Mouse (Mus musculus) kidney, embryonic 15.5 days (tissue): ENCODE results near the gene Ifit1bl2. TPM values are rescaled to one million over a fixed set of nuclear protein-coding genes. Genes with fewer than 3 reads are reported as not detected.
A peak's percentile ranks its signal among the peaks of the same experiment; 100 is the strongest.
"Not testable (repeated sequence)": the region's sequence is repeated elsewhere in the genome, so short reads cannot be mapped to it uniquely, and the experiment has no call there.

ENCODE experiments used
- ATAC-seq: fragments of 200-750 bp; cut with Nextera tagmentation; replicated peaks from 2 replicates; pipeline ENCODE4 v1.8.0; 2017; ENCODE audit warnings: moderate TSS enrichment; ENCODE audit not compliant: low FRiP score
- H3K27ac ChIP-seq: fragments of 300-500 bp; sonication (generic); 2 replicates; pipeline ENCODE4 v1.5.1; 2015; ENCODE audit warnings: mild to moderate bottlenecking, inconsistent platforms
- H3K27me3 ChIP-seq: fragments of 300-500 bp; sonication (generic); 2 replicates; pipeline ENCODE4 v1.6.1; 2015; ENCODE audit warnings: inconsistent platforms
- H3K36me3 ChIP-seq: fragments of 300-500 bp; sonication (generic); 2 replicates; pipeline ENCODE4 v1.6.1; 2015; ENCODE audit warnings: inconsistent platforms
- H3K4me1 ChIP-seq: fragments of 300-500 bp; sonication (generic); 2 replicates; pipeline ENCODE4 v1.6.1; 2015; ENCODE audit warnings: inconsistent platforms
- H3K4me2 ChIP-seq: fragments of 300-500 bp; sonication (generic); 2 replicates; pipeline ENCODE4 v1.6.1; 2015; ENCODE audit warnings: moderate library complexity, mild to moderate bottlenecking, inconsistent platforms
- H3K4me3 ChIP-seq: fragments of 300-500 bp; sonication (generic); replicated peaks from 2 replicates; pipeline ENCODE4 v1.5.1; 2015; ENCODE audit warnings: mild to moderate bottlenecking, inconsistent platforms
- H3K9ac ChIP-seq: fragments of 300-500 bp; sonication (generic); 2 replicates; pipeline ENCODE4 v1.6.1; 2015; ENCODE audit warnings: mild to moderate bottlenecking, inconsistent platforms
- H3K9me3 ChIP-seq: fragments of 300-500 bp; sonication (generic); replicated peaks from 2 replicates; pipeline ENCODE4 v1.6.1; 2016; ENCODE audit warnings: inconsistent platforms
- WGBS: fragments of 180-500 bp; shearing (Covaris S2); methylation state at CpG from one replicate; pipeline ENCODE4 v1.1.7; 2015; ENCODE audit warnings: mixed read lengths; 5-methylcytosine and 5-hydroxymethylcytosine counted together
- polyA plus RNA-seq: library from polyadenylated mRNA; unstranded; fragments of >200 nt; fragmentation: Nextera tagmentation; extraction: Ambion mirVana; gene quantifications from 2 replicates; pipeline ENCODE4 v1.2.1, GENCODE M21; 2015

The Ifit1bl2 gene
- polyA plus RNA-seq, 1 experiment from 2014 or later, result 0.14 TPM

DNA sequence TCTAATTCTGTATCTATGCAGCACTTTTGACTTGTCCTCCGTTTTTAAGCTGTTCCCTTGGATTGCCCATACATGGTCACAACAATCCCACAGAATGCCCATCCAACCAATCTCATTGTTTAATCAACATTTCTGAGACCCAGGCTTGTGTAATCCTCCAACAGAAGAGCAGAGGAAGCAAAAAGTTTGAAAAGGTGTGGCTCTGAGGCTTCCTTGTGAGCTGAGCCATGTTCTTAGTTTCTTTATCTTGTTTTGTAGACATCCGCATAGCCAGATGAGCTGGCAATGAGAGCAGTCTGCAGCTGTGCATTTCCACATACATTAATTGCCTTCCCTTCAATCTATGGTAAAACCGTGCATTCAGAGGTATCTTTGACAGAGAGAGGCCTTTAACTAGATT is 35.1 kb downstream of the Ifit1bl2 start:
- WGBS, result 94% methylated on average over 3 of the region's 3 CpGs
- Histone ChIP-seq H3K4me1 (peaks cover 3% of the 10 kb centered on the region; the same call in 1 of the 2 replicates), H3K27ac (no peak overlapping the region), H3K36me3 (no peaks in the 10 kb centered on the region), H3K27me3 (no peaks in the 10 kb centered on the region), H3K4me2 (no peak overlapping the region), H3K9me3 (no peaks in the 10 kb centered on the region), H3K9ac (no peak overlapping the region), H3K4me3 (no peak overlapping the region)
- no peak for ATAC-seq

DNA sequence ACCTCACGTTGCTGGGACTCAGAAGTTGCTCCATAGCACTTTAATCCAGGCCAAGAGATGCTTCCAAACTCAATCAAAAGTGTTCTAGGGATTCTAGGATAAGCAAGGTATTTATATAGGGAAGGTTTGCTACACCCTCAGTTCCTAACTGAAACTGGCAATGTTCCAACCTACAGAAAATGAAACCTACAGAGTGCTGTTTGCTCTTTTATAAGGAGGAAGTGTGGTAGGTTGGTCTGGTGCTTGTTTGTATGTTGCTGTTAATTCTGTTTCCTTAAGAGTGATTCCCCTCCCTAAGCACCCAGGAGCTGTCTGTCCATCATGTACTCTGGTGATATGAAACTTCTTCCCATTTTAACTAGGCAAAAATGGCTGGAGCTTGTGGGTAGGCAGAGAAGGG is 38.7 kb downstream of the Ifit1bl2 start, which contains the start of gene Ifit1bl1:
Gene Ifit1bl1 (minus strand): TSS at position 69 of the 400 bp plus-strand sequence.
- not testable (repeated sequence) for H3K4me3 ChIP-seq, ATAC-seq, H3K9ac ChIP-seq, H3K27ac ChIP-seq, H3K4me1 ChIP-seq, H3K36me3 ChIP-seq, H3K4me2 ChIP-seq, H3K27me3 ChIP-seq, H3K9me3 ChIP-seq
- 56% methylated on average over 1 of the region's 1 CpGs for WGBS

DNA sequence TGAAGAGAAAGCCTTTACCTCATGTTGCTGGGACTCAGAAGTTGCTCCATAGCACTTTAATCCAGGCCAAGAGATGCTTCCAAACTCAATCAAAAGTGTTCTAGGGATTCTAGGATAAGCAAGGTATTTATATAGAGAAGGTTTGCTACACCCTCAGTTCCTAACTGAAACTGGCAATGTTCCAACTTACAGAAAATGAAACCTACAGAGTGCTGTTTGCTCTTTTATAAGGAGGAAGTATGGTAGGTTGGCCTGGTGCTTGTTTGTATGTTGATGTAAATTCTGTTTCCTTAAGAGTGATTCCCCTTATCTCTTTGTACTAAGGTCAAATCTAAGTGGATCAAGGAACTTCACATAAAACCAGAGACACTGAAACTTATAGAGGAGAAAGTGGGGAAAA is 41.3 kb downstream of the Ifit1bl2 start:
- H3K27ac ChIP-seq, H3K36me3 ChIP-seq, H3K4me1 ChIP-seq, H3K27me3 ChIP-seq, H3K9ac ChIP-seq, H3K9me3 ChIP-seq, H3K4me2 ChIP-seq, H3K4me3 ChIP-seq, ATAC-seq: not testable (repeated sequence)

DNA sequence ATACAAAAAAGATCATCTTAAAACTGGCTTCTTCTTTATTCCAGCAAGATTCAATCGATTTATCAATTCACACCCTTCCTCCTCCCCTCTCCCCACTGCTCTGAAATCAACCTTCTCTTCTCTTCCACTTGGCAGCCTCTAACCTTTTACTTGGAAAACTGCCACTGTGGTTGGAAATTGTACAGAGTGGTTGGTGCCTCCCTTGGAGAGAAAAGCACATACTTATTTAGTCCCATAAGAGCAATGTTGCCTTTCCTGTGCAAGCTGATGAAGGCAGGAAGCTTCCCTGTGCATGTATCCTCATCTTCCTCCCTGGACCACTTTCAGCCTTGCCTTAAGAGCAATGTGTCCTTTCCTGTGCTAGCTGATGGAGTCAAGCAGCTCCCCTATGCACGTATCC is 42.2 kb downstream of the Ifit1bl2 start:
- Histone ChIP-seq H3K27ac (no peak overlapping the region), H3K4me2 (no peak overlapping the region), H3K4me1 (no peaks in the 10 kb centered on the region), H3K27me3 (no peaks in the 10 kb centered on the region), H3K4me3 (no peak overlapping the region), H3K9me3 (no peaks in the 10 kb centered on the region), H3K9ac (no peak overlapping the region), H3K36me3 (no peaks in the 10 kb centered on the region)
- WGBS, result 78% methylated on average over 2 of the region's 2 CpGs
- no peak for ATAC-seq

DNA sequence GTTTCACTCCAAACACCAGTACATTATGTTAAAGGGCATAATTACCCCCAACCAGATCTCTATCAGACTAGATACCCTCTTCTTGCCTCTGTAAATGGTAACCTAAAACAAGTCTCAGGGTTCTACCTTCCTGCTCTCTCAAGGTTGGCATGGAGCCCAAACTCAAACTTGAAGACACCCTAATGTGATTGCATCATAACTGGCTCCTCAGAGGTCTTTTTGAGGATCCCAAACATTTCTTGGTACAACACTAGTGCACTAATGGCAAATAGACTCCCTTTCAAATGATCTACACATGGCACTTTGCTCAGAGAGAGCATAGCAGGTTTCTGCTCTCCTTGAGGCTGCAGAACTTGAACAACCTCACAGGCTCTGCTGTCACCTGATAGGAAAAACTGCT is 43.7 kb downstream of the Ifit1bl2 start:
- H3K4me2 ChIP-seq, result no peak overlapping the region
- H3K27me3 ChIP-seq, result no peaks in the 10 kb centered on the region
- no peak for ATAC-seq
- H3K9ac ChIP-seq, result no peak overlapping the region
- no peaks in the 10 kb centered on the region for H3K4me1 ChIP-seq
- H3K4me3 ChIP-seq, result no peak overlapping the region
- no peak overlapping the region for H3K27ac ChIP-seq
- H3K36me3 ChIP-seq, result no peaks in the 10 kb centered on the region
- H3K9me3 ChIP-seq, result no peaks in the 10 kb centered on the region

DNA sequence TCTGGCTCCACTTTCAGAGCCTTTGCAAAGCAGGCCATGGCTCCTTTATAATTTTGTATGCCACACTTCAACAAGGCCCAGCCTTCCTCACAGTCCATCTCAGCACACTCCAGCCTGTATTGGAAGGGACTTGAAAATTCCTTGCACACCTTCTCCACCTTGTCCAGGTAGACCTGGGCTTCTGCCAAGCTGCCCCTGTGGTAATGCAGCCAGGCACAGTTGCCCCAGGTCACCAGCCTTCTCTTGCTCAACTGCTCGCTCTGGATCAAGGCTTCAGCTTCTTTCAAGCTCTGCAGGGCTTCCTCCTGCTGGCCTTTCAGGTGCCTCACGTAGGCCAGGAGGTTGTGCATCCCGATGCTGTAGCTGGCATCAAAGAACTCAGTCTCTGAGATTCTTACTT is 46.0 kb downstream of the Ifit1bl2 start:
- not testable (repeated sequence) for H3K27me3 ChIP-seq, H3K4me3 ChIP-seq, H3K9me3 ChIP-seq, H3K36me3 ChIP-seq, ATAC-seq, H3K27ac ChIP-seq, H3K4me1 ChIP-seq, H3K4me2 ChIP-seq, H3K9ac ChIP-seq
- 80% methylated on average over 3 of the region's 3 CpGs for WGBS

DNA sequence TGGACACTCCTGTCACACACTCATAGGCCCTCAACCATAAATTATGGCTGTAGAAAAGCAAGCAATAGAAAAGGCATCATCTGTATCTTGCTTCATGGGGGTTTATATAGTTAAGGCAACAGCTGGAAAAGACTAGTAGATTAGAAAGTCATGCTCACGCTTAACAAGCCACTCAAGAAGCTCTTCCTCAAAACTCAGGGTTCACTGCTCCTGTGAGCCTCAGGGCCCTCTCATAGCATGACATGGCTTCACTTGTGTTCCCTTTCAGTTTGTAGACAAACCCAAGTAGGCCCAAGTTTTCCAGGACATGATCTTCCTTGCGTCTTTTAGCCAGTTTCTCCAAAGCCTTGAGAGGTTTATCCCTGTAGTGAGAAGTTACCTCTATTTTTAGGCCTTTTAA is 47.1 kb downstream of the Ifit1bl2 start:
- H3K4me1 ChIP-seq, result no peaks in the 10 kb centered on the region
- H3K36me3 ChIP-seq, result no peaks in the 10 kb centered on the region
- no peak overlapping the region for H3K4me3 ChIP-seq
- H3K27ac ChIP-seq, result no peak overlapping the region
- WGBS, result 88% methylated on average over 2 of the region's 2 CpGs
- no peaks in the 10 kb centered on the region for H3K27me3 ChIP-seq
- H3K9me3 ChIP-seq, result no peaks in the 10 kb centered on the region
- no peak for ATAC-seq
- H3K4me2 ChIP-seq, result no peak overlapping the region
- H3K9ac ChIP-seq, result no peak overlapping the region

DNA sequence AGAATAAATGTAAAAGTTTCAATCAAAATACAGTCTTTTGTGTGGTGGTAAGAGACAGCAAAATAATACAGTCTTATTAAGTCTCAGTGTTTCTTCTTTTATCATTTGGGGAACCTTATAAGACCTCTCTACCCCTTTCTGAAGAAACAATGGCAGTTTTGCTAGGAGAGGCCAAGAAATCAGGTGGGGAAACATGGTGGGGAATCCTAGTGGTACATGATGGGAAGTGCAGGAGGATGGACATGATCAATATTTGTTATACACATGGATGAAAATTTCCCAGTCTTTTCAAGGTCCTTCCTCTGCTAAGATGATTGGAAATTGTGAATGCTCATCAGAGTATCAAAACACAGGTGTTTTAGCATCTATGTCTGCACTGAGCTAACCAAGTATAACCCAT is 51.6 kb downstream of the Ifit1bl2 start:
- no peak for ATAC-seq

DNA sequence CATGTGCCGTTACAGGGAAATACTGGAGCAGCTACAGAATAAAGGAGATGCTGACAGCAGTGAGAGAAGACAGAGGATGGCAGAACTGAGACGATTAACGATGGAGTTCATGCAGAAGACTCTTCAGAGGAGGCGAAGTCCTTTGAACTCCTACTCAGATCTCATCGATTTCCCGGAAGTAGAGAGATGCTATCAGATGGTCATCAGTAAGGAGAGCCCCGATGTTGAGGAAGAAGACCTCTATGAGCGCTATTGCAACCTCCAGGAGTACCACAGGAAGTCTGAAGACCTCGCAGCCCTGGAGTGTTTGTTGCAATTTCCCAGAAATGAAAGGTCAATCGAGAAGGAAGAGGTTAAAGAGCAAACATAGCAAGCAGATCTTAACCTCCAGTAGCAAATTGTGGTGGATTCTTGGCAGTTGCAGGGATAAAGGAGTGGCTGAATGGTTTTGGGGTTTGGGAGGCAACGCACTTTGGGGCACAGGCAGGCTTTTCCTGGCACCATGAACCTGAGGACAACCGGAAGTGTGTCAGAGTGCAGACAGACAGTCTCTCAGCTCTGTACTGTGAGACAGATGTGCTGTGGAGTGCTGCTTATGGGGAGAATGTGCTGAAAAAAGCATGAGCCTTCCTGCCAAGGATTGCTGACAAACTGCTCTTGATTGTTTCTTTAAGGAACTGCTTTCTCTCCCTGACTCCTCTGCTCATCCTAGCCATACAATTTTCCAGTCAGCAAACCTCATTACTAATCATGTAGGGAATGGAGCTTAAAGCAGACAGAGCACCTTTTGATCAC is 52.4 kb downstream of the Ifit1bl2 start:
- not testable (repeated sequence) for H3K4me1 ChIP-seq, ATAC-seq, H3K27me3 ChIP-seq, H3K9ac ChIP-seq, H3K9me3 ChIP-seq, H3K27ac ChIP-seq, H3K4me3 ChIP-seq, H3K4me2 ChIP-seq, H3K36me3 ChIP-seq
- 74% methylated on average over 7 of the region's 12 CpGs for WGBS

More for the DNA sequence above, 51.6 kb downstream of the Ifit1bl2 start:
- Histone ChIP-seq H3K4me1 (no peaks in the 10 kb centered on the region), H3K27ac (no peak overlapping the region), H3K4me2 (no peak overlapping the region), H3K27me3 (no peaks in the 10 kb centered on the region), H3K9ac (no peak overlapping the region), H3K9me3 (no peaks in the 10 kb centered on the region), H3K36me3 (no peaks in the 10 kb centered on the region), H3K4me3 (no peak overlapping the region)

DNA sequence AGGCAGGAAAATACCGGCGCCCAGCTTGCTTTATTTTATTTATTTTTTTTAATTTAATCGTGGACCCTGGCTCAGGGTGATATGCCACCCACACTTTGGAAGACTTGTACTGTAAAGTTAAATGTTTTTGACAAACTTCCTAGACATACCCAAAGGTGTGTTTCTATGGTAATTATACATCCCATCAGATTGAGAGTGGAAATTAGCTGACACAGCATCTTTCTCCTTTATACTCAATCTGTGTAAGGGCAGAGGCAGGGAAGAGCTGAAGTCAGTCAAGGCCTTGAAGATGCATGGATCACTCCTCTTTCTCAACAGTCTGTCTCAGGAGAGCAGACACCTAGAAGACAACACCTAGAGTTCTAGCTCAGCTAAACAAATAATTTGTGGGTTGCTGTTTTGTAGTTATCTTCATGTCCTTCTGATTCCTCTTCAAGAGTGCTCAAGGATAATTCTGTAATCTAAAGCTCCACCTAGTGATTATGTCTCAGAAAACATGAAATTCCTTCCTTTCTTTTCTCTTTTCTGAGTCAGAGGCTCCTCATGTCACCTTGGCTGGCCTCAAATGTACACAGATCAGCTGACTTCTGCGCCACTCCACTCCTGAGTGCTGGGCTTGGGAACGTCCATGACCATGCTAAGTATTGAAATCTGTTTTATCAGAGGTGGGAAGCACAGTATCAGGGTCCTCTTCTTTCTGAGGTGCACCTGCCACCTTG is 54.6 kb downstream of the Ifit1bl2 start:
- 73% methylated on average over 5 of the region's 5 CpGs for WGBS

DNA sequence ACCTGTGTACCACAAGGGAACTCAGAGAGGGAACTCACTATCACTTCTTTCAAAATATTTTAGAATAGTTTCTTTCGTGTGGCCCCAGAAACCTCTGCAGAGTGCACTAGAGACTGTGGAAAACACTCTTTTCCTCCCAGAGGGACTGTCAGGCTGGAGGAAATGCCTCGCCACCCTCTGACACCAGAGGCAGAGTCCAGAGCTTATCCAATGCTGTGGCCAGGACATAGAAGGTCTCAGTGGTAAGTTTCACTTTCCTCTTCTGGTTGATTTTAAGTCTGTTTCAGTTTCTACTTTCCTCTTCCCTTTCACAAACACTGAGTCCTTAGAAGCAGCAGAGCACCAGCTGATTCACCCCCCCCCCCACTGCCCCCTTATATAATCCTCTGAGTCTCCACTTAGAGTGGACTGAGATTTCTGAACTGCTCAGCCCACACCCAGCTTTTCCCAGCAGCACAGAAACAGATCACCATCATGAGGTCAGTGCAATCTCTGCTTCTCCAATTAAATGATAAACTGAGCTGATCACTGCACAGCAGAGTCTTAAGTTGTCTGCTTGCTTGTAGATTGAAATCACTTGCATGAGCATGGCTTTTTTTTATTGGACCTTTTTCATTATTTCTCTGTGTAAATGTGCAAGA is 57.3 kb downstream of the Ifit1bl2 start, which contains the start of gene Ifit3:
Gene Ifit3 (plus strand): TSS at position 406 of the 641 bp plus-strand sequence.
- not testable (repeated sequence) for H3K36me3 ChIP-seq, H3K4me3 ChIP-seq, H3K4me2 ChIP-seq, H3K27ac ChIP-seq, H3K4me1 ChIP-seq, H3K9me3 ChIP-seq, H3K27me3 ChIP-seq, H3K9ac ChIP-seq
- WGBS, result 42% methylated on average over 2 of the region's 2 CpGs
- ATAC-seq, result peak; percentile 62; the same call in 1 of the 2 replicates

More for the DNA sequence above, 54.6 kb downstream of the Ifit1bl2 start:
- H3K4me3 ChIP-seq, H3K4me2 ChIP-seq, H3K36me3 ChIP-seq, H3K4me1 ChIP-seq, H3K9ac ChIP-seq, H3K27me3 ChIP-seq, H3K27ac ChIP-seq, H3K9me3 ChIP-seq: not testable (repeated sequence)
- ATAC-seq, result 0 out of 2 replicates have a peak, but pooled peaks have one; percentile 27

DNA sequence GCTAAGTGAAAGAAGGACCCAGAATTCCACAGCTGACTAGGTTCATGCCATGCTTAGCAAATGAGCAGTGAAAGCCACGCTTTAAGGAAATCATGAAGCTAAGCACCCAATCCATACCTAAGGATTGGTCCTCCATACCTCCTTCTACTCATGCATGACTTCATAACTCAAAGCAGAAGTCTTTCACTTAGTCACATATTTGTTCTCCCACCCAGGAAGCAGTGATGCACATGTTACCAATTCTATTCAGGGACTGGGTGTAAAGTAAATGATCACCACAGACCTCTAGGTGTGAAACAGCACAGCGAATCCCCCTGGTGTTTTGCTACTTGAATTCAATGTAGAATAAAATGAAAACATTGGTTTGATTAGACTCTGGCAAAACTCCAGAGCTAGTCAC is 57.8 kb downstream of the Ifit1bl2 start:
- 66% methylated on average over 2 of the region's 2 CpGs for whole genome bisulfite sequencing

More for the DNA sequence above, 57.8 kb downstream of the Ifit1bl2 start:
- not testable (repeated sequence) for H3K9me3 ChIP-seq, H3K4me2 ChIP-seq, H3K27me3 ChIP-seq, H3K4me3 ChIP-seq, H3K36me3 ChIP-seq, H3K9ac ChIP-seq, H3K4me1 ChIP-seq, H3K27ac ChIP-seq
- ATAC-seq, result peak; percentile 56; the same call in 1 of the 2 replicates
